Mouse (Mus musculus) liver, adult 2 months (tissue): ENCODE results near the gene Myo1a.

Source experiments
- CTCF ChIP-seq: fragments of 200-500 bp; IDR thresholded peaks from 2 replicates; pipeline ENCODE4 v1.5.1; 2011; ENCODE audit warnings: low read depth, low read length, control low read depth
- POLR2A ChIP-seq: fragments of 200-500 bp; IDR thresholded peaks from 2 replicates; pipeline ENCODE4 v1.6.1; 2011; ENCODE audit warnings: low read length, control low read depth; ENCODE audit not compliant: insufficient read depth; ENCODE audit errors: extremely low read depth

- TF ChIP-seq CTCF (no peak), POLR2A (peak; percentile 56; the same call in 1 of the 2 replicates)
Measured at GRCm38 (mm10) chr10:127667269-127668092, 37.5 kb upstream of the Myo1a start.
